Mouse (Mus musculus) intestine, embryonic 15.5 days (tissue): Measurements from ENCODE around the gene Grk2. TPM values are rescaled to one million over a fixed set of nuclear protein-coding genes. Genes with fewer than 3 reads are reported as not detected.
A peak's percentile ranks its signal among the peaks of the same experiment; 100 is the strongest.

Source experiments
- ATAC-seq: fragments of 200-750 bp; cut with Nextera tagmentation; 2 replicates; pipeline ENCODE4 v1.8.0; 2017; ENCODE audit warnings: moderate TSS enrichment, moderate library complexity
- H3K27ac ChIP-seq: fragments of 300-500 bp; sonication (generic); 2 replicates; pipeline ENCODE4 v1.5.1; 2015; ENCODE audit warnings: mild to moderate bottlenecking, inconsistent platforms
- H3K27me3 ChIP-seq: fragments of 300-500 bp; sonication (generic); replicated peaks from 2 replicates; pipeline ENCODE4 v1.6.1; 2015; ENCODE audit warnings: inconsistent platforms
- H3K36me3 ChIP-seq: fragments of 300-500 bp; sonication (generic); 2 replicates; pipeline ENCODE4 v1.6.1; 2015; ENCODE audit warnings: inconsistent platforms
- H3K4me1 ChIP-seq: fragments of 300-500 bp; sonication (generic); replicated peaks from 2 replicates; pipeline ENCODE4 v1.6.1; 2015; ENCODE audit warnings: inconsistent platforms
- H3K4me2 ChIP-seq: fragments of 300-500 bp; sonication (generic); replicated peaks from 2 replicates; pipeline ENCODE4 v1.6.1; 2015; ENCODE audit warnings: mild to moderate bottlenecking, inconsistent platforms
- H3K4me3 ChIP-seq: fragments of 300-500 bp; sonication (generic); replicated peaks from 2 replicates; pipeline ENCODE4 v1.5.1; 2015; ENCODE audit warnings: inconsistent platforms
- H3K9ac ChIP-seq: fragments of 300-500 bp; sonication (generic); 2 replicates; pipeline ENCODE4 v1.6.1; 2015; ENCODE audit warnings: inconsistent platforms
- H3K9me3 ChIP-seq: fragments of 300-500 bp; sonication (generic); 2 replicates; pipeline ENCODE4 v1.6.1; 2016; ENCODE audit warnings: inconsistent platforms
- WGBS: fragments of 180-500 bp; shearing (Covaris S2); methylation state at CpG from one replicate; pipeline ENCODE4 v1.1.7; 2015; 5-methylcytosine and 5-hydroxymethylcytosine counted together
- polyA plus RNA-seq: library from polyadenylated mRNA; unstranded; fragments of >200 nt; fragmentation: Nextera tagmentation; extraction: Ambion mirVana; gene quantifications from 2 replicates; pipeline ENCODE4 v1.2.1, GENCODE M21; 2015

The Grk2 gene
- polyA plus RNA-seq, 1 experiment from 2014 or later, result 18.3 TPM

DNA sequence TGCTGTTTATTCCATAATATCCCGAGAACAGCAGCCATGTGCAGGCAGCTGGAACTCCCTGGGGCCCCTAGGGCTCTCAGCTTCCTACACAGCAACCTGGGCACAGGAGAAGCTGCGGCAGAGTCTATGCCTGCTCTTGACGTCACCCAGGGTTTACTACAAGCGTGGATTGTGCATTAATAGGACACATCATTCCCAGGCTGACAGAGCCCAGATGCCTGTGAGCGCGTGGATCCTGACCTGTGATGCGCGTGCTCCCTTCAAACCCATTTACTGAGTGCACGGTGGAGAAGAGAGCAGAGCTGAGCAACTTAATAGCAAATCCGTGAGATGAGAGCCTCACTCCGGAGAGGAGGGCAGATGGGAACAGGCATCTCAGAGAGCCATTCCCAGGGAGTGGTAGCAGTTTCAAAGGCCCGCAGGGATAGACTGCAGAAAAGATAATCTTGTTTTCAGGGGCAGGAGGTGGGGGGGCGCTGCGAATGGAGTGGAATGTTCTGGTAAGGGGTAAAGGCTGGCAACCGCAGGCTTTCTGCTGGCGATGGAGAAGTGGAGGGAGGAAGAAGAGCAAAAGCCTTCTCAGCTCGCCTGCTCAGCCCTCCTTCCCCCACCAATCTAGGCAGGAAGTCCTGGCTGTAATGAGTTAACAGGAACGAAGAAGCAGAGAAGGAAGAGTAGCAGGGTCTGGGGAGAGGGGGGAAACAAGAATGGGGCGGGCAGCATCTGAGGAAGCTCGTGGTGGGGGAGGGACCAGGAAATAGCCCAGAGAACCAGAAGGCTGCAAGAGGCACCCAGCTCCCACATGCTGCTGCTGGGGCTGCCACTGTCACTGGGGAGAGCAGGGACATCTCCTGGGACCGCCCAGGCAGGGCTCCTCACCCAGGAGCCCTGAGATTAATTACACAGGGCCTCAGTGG, 4.0 kb downstream of the Grk2 start:
- H3K27ac ChIP-seq, result peak overlapping the region; percentile 87
- 0 out of 2 replicates have a peak, but pooled peaks cover 4% of the 10 kb centered on the region for H3K36me3 ChIP-seq
- peaks cover 71% of the 10 kb centered on the region for H3K4me1 ChIP-seq
- H3K4me3 ChIP-seq, result peak overlapping the region; percentile 18
- no peaks in the 10 kb centered on the region for H3K27me3 ChIP-seq
- peak; percentile 12; the same call in 1 of the 2 replicates for ATAC-seq
- H3K9ac ChIP-seq, result peak overlapping the region; percentile 36
- 20% methylated on average over 21 of the region's 21 CpGs for WGBS
- H3K9me3 ChIP-seq, result no peaks in the 10 kb centered on the region
- peak overlapping the region; percentile 80 for H3K4me2 ChIP-seq

DNA sequence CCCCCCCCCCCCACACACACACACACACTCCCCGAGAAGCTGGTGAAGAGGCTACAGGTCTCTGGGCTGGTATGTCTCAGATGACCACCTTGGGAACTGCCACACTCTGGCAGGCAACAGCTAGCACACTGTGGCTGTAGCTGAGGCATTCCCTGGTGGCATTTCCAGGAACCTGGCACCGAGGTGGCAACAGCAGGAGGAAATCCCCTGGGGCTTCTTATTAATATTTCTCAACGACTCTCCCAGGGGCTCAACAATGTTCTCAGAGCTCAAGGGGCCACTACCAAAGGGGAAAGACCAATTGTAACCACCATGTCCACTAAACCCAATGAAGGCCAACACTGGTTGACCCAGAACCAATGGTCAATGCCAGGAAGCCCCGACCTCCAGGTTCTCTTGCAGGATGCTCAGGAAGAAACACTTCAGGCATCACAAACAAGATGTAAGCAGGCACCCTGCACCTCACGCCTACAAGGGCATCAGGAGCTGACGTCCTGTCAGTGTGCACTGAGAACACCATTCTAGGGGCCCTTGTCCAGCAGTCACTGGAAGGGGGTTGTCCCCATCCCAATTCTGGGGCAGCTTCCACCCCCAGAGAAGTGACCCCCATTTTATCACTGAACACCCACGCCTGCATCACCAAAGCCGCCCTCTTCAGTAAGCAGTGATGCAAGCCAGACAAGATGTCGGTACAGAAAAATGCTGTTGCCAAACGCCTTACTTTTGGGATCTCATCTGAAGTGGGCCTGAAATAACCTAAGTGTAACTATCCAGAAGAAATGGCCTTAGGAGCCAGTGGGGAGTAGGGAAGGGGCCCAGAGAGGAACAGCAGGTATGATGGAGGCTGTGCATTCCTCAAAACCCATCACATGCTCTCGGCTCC, 4.9 kb downstream of the Grk2 start:
- H3K9ac ChIP-seq, result peak overlapping the region; percentile 36
- WGBS, result 52% methylated on average over 11 of the region's 11 CpGs
- H3K9me3 ChIP-seq, result no peaks in the 10 kb centered on the region
- peaks cover 74% of the 10 kb centered on the region for H3K4me1 ChIP-seq
- peak overlapping the region; percentile 18; the same call in 1 of the 2 replicates for H3K4me3 ChIP-seq
- H3K27me3 ChIP-seq, result no peaks in the 10 kb centered on the region
- H3K36me3 ChIP-seq, result 0 out of 2 replicates have a peak, but pooled peaks cover 4% of the 10 kb centered on the region
- H3K27ac ChIP-seq, result peak overlapping the region; percentile 87
- no peak for ATAC-seq
- H3K4me2 ChIP-seq, result peak overlapping the region; percentile 80

DNA sequence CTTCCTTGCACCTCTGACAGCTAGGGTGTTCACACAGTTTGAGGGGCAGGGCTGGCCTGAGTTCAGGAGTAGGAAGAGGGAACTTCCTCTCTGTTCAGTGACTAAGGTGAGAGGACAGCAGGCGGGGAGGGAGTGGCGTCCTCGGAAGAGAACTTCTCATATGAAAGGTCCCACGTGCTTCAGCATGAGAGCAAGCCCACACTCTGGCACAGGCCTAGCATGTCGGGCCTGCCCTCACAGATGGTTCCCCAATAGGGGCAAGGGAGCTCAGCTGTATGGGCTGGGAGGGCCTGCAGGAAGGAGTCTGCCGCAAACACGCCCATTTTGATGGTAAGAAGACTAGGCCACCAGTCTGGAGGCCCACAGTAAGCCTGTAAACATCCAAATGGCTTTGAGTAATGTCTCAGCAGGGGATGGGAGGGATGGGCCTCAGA, 5.7 kb downstream of the Grk2 start:
- ATAC-seq, result no peak; the same call in 1 of the 2 replicates
- H3K9ac ChIP-seq, result no peak overlapping the region
- WGBS, result 45% methylated on average over 7 of the region's 7 CpGs
- H3K9me3 ChIP-seq, result no peaks in the 10 kb centered on the region
- H3K27ac ChIP-seq, result peak overlapping the region; percentile 87
- H3K4me1 ChIP-seq, result peaks cover 74% of the 10 kb centered on the region
- H3K4me3 ChIP-seq, result no peak overlapping the region
- 0 out of 2 replicates have a peak overlapping the region, but pooled peaks have one; percentile 11 for H3K4me2 ChIP-seq
- peaks cover 4% of the 10 kb centered on the region; the same call in 1 of the 2 replicates for H3K36me3 ChIP-seq
- H3K27me3 ChIP-seq, result no peaks in the 10 kb centered on the region

DNA sequence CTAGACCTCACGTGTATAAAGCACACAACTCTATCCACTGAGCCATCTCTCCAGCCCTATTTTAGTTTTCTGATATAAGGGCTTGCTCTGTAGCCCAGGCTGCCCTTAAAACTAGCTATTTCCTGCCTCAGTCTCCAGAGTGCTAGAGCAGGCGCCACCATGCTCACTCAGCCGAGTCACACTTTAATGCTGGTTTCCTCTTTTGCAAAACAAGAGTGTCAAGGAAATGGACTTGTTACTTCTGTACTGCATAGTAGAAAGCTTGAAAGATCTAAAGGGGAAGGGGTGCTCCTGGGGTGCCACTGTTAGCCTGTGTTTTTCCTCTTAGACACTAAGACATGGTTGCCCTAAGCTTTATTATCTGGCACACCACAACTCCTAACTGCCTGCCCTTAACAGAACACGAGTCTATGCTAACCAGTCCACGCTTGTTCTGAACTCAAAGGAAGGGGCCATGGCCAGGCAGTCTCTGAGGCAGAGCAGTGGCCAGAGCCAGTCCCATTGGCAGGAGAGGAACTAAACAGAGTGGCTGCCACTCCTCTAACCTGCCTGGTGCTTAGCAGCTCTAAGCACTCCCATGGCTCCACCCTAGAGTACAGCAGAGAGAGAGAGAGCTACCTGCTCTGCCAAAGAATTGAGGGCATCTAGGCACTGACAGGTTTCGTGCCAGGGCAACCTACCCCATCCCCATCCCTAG, 6.3 kb downstream of the Grk2 start:
- Histone ChIP-seq H3K4me2 (no peak overlapping the region), H3K9me3 (no peaks in the 10 kb centered on the region), H3K36me3 (peaks cover 4% of the 10 kb centered on the region; the same call in 1 of the 2 replicates), H3K4me3 (no peak overlapping the region), H3K4me1 (peaks cover 74% of the 10 kb centered on the region), H3K9ac (no peak overlapping the region), H3K27ac (peak overlapping the region; percentile 87), H3K27me3 (no peaks in the 10 kb centered on the region)
- 72% methylated on average over 6 of the region's 6 CpGs for WGBS
- ATAC-seq, result no peak

DNA sequence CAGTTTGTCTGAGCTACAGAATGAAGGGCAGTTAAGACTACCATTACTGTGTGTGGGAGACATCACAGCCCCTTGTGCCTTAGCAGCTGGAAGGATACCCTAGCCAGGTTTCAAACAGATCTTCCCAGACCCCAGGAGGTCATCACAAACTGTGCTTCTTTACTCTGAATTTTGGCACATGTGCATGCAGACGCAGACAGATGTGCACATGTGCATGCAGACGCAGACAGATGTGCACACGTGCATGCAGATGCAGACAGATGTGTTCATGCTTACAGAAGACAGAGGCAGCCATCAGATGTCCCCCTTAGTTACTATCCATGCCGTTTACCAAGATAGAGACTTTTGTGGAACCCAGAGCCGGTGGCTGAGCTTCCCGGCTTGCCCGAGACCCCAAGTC, 6.9 kb downstream of the Grk2 start:
- H3K27me3 ChIP-seq, result no peaks in the 10 kb centered on the region
- 85% methylated on average over 7 of the region's 7 CpGs for WGBS
- H3K4me1 ChIP-seq, result peaks cover 72% of the 10 kb centered on the region
- no peak overlapping the region for H3K27ac ChIP-seq
- H3K4me2 ChIP-seq, result no peak overlapping the region
- H3K9ac ChIP-seq, result no peak overlapping the region
- no peaks in the 10 kb centered on the region for H3K9me3 ChIP-seq
- H3K4me3 ChIP-seq, result no peak overlapping the region
- no peak for ATAC-seq
- H3K36me3 ChIP-seq, result peaks cover 4% of the 10 kb centered on the region; the same call in 1 of the 2 replicates

DNA sequence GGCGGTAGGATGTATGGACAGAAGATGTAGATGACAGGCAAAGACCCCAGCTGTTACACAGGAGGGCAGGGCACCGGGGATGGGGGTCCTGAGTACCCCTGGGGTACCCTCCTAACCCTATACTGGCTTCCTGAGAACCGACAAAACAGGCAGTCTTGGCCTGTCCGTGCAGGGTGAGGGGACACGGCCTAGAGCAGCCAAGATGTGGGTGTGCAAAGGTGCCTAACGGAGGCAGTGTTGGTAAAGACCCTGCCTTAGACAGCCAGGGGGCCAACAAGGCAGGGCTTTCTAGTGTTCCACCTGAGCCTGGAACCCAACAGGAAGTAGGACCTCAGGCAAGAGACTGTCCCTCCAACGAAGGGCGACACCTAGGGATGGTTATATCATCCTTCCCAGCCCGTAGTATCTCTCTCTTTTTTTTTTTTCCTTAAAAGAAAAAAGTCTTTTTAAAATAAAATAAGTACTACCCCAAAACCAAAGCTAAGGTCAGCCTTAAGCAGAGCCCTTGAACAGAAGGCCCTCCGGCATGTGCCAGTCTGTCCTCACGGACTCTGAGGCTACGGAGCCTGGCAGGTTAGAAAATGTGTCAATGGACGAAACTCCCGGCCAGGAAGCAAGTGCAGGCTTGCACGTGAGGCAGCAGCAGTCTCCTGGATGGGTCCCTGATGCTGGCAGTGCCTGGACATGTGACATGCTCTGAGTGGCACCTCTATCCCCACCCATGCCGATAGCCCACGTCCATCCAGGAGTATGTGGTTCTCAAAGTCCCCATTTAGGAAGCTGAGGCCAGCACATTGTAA, 7.5 kb downstream of the Grk2 start:
- WGBS, result 84% methylated on average over 17 of the region's 17 CpGs
- no peak overlapping the region for H3K9ac ChIP-seq
- no peak overlapping the region for H3K27ac ChIP-seq
- no peak overlapping the region for H3K4me2 ChIP-seq
- no peaks in the 10 kb centered on the region for H3K9me3 ChIP-seq
- H3K36me3 ChIP-seq, result peaks cover 7% of the 10 kb centered on the region; the same call in 1 of the 2 replicates
- H3K27me3 ChIP-seq, result no peaks in the 10 kb centered on the region
- H3K4me1 ChIP-seq, result peaks cover 69% of the 10 kb centered on the region
- ATAC-seq, result no peak
- H3K4me3 ChIP-seq, result no peak overlapping the region

DNA sequence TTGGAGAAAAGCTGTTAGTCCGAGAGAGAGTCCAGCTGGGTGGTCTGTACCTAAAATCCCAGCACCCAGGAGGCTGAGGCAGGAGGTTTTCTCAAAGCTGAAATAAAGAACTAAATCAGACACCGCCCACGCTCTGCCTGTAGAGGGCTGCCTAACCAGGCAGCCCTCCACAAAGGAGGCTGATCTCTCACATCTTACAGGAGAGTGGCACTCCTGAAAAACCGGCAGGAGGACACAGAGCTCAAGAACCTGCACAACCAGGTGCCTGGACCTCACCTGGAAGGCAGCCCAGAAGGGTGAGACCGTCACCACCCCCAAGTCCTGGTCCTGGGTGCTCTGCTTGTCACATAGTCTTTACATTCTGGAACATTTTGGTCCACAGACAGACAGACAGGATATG, 8.2 kb downstream of the Grk2 start:
- no peaks in the 10 kb centered on the region for H3K9me3 ChIP-seq
- H3K4me1 ChIP-seq, result peaks cover 62% of the 10 kb centered on the region
- ATAC-seq, result no peak
- WGBS, result 86% methylated on average over 5 of the region's 5 CpGs
- no peak overlapping the region for H3K27ac ChIP-seq
- H3K27me3 ChIP-seq, result no peaks in the 10 kb centered on the region
- H3K36me3 ChIP-seq, result peaks cover 10% of the 10 kb centered on the region; the same call in 1 of the 2 replicates
- H3K4me3 ChIP-seq, result no peak overlapping the region
- H3K4me2 ChIP-seq, result no peak overlapping the region
- no peak overlapping the region for H3K9ac ChIP-seq

DNA sequence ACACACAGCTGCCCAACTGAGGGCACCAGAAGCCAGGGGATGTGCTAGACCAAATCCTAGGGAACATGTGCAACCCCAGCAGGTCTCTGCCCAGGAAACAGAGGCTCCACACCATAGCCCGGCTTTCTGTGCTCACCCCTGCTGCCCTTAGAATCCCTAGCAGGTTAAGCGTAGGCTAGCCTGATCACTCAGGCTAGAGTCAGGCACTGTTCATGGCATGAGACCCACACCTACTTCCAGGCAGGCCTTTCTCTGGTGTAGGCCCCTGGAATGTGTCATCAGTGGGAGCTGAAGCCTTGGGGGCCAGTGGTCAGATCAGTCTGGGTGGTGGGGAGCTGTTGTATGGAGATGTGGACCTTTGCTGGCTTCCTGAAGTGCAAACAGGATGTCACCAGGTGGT, 9.4 kb downstream of the Grk2 start:
- Histone ChIP-seq H3K4me2 (no peak overlapping the region), H3K4me3 (no peak overlapping the region), H3K9ac (no peak overlapping the region), H3K27me3 (no peaks in the 10 kb centered on the region), H3K9me3 (no peaks in the 10 kb centered on the region), H3K27ac (no peak overlapping the region), H3K4me1 (peaks cover 50% of the 10 kb centered on the region), H3K36me3 (peaks cover 18% of the 10 kb centered on the region)
- no peak for ATAC-seq
- 87% methylated on average over 2 of the region's 2 CpGs for WGBS

DNA sequence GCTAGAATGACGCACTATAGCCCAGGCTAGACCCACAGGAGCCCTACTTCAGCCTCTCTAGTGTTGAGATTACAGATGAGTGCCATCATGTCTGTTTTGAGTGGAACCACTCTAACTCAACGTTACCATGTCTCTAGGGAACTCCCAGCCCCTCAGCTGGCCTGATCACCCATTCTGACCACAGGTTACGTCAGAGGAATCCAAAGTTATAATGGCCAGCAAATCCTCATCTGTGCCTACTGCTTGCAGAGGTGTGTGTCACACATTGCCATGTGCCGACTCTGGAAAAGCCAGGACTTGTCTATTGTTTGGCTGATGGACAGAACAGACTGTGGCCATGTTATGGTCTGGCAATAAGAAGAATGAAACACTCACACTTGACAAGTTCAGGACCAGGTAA, 10.6 kb downstream of the Grk2 start:
- no peak overlapping the region for H3K9ac ChIP-seq
- no peak overlapping the region for H3K4me2 ChIP-seq
- 87% methylated on average over 4 of the region's 4 CpGs for WGBS
- H3K4me1 ChIP-seq, result peaks cover 37% of the 10 kb centered on the region
- no peak overlapping the region for H3K4me3 ChIP-seq
- no peak for ATAC-seq
- H3K27me3 ChIP-seq, result no peaks in the 10 kb centered on the region
- no peaks in the 10 kb centered on the region for H3K9me3 ChIP-seq
- no peak overlapping the region for H3K27ac ChIP-seq
- H3K36me3 ChIP-seq, result peaks cover 28% of the 10 kb centered on the region

DNA sequence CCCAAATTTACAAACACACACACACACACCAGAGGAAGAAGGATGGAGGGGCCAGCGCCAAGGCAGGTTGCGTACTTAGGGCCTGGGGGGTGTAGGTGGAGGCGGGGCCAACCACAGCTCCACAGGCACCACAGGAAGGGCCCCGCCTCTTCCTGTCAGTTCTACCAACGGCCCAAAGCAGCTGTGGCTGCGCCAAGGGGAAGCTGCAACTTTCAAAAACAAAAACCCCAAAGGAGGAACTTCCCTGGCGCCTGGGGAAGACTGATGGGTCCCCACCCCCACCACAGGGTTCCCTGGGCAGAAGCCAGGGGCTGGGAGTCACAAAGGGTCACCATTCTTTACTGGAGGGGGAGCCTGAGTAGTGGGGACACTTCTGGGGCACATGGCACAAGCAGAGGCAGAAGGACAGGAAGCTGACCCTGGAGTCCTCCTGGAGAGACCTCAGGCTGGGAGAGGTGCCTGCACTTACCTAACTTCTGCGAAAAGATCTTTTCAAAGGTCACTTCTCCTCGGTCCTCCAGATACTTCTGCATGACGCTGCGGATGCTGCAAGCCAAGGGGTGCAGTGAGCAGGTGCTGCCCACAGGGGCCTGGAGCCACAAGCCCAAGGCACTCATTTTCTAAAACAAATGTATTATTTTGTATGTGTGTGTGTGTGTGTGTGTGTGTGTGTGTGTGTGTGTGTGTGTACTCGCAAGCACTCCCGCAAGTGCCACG, 11.5 kb downstream of the Grk2 start:
- Histone ChIP-seq H3K4me1 (peaks cover 29% of the 10 kb centered on the region), H3K27me3 (no peaks in the 10 kb centered on the region), H3K9ac (no peak overlapping the region), H3K4me3 (no peak overlapping the region), H3K27ac (peak overlapping the region; percentile 18; the same call in 1 of the 2 replicates), H3K9me3 (no peaks in the 10 kb centered on the region), H3K4me2 (no peak overlapping the region), H3K36me3 (peaks cover 37% of the 10 kb centered on the region)
- WGBS, result 71% methylated on average over 14 of the region's 14 CpGs
- no peak for ATAC-seq
